Mouse (Mus musculus): ENCODE measurements around the gene Cdh7.

DNA sequence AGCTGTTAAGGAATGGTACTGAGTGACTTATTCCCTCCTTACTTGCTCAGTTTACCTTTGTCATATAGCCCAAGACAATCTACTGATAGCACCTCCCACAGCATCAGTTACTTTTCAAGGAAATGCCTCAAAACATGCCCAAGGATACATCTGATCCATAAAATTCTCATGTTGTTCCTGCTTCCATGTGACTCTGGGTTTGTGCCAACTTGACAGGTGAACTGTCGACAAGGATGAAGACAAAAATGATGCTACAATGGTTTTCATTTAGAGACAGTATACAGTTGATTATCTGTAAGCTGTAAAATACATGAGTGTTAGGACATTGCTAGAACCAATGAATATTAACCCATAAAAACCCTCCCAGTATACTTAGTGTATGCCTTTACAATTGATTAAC lies 29.9 kb downstream of the Cdh7 start:
- TF ChIP-seq CTCF (IDR thresholded peaks at IDR 0.05; ENCODE audit: low read depth) (no peak), EP300 (IDR thresholded peaks at IDR 0.05; ENCODE audit: low read depth) (no peak)
